Mouse (Mus musculus): ENCODE results near the gene Serp2.

GRCm38 (mm10) chr14:76598518-76599216 is 42.0 kb upstream of the Serp2 start:
- TF ChIP-seq CTCF (IDR thresholded peaks at IDR 0.05; ENCODE audit: low read depth) (no peak), EP300 (IDR thresholded peaks at IDR 0.05; ENCODE audit: low read depth) (no peak)
